Mouse (Mus musculus) heart, embryonic 14.5 days (tissue): ENCODE data around the gene Vmn1r160. TPM values are rescaled to one million over a fixed set of nuclear protein-coding genes. Genes with fewer than 3 reads are reported as not detected.
"Not testable (repeated sequence)": the region's sequence is repeated elsewhere in the genome, so short reads cannot be mapped to it uniquely, and the experiment has no call there.

Experiments used
- ATAC-seq: fragments of 200-750 bp; cut with Nextera tagmentation; 2 replicates; pipeline ENCODE4 v1.8.0; 2017; ENCODE audit warnings: low read depth, moderate TSS enrichment; ENCODE audit not compliant: insufficient number of reproducible peaks, insufficient read depth, low FRiP score
- H3K27ac ChIP-seq, 2 experiments: fragments of 200-500 bp in 1 of 2; fragments of 300-500 bp in 1 of 2; sonication (generic) in 1 of 2; replicated peaks in 1 of 2; 2 replicates each; pipeline ENCODE4 v1.5.1; 2012 to 2014; ENCODE audit warnings: low read depth in 2 of 2, low read length in 2 of 2, control low read depth in 1 of 2, mild to moderate bottlenecking in 1 of 2, mixed read lengths in 1 of 2; ENCODE audit not compliant: control insufficient read depth in 1 of 2, insufficient read depth in 1 of 2
- H3K27me3 ChIP-seq: fragments of 300-500 bp; sonication (generic); 2 replicates; pipeline ENCODE4 v1.6.1; 2014; ENCODE audit warnings: mild to moderate bottlenecking, low read length, control low read depth; ENCODE audit not compliant: control insufficient read depth, insufficient read depth
- H3K36me3 ChIP-seq: fragments of 300-500 bp; sonication (generic); 2 replicates; pipeline ENCODE4 v1.6.1; 2014; ENCODE audit warnings: mild to moderate bottlenecking, control low read depth, low read length, mixed read lengths; ENCODE audit not compliant: control insufficient read depth, insufficient read depth
- H3K4me1 ChIP-seq, 2 experiments: fragments of 200-500 bp in 1 of 2; fragments of 300-500 bp in 1 of 2; sonication (generic) in 1 of 2; 2 replicates each; pipeline ENCODE4 v1.6.1; 2012 to 2014; ENCODE audit warnings: low read length in 2 of 2, control low read depth in 1 of 2, mixed read lengths in 1 of 2; ENCODE audit not compliant: control insufficient read depth in 2 of 2, insufficient read depth in 2 of 2
- H3K4me2 ChIP-seq: fragments of 300-500 bp; sonication (generic); 2 replicates; pipeline ENCODE4 v1.6.1; 2014; ENCODE audit warnings: mild to moderate bottlenecking, low read length
- H3K4me3 ChIP-seq, 2 experiments: fragments of 200-500 bp in 1 of 2; fragments of 300-500 bp in 1 of 2; sonication (generic) in 1 of 2; 2 replicates each; pipeline ENCODE4 v1.5.1; 2012 to 2014; ENCODE audit warnings: low read length in 2 of 2, mild to moderate bottlenecking in 2 of 2, control low read depth in 1 of 2, low read depth in 1 of 2, moderate library complexity in 1 of 2; ENCODE audit not compliant: control insufficient read depth in 1 of 2, insufficient read depth in 1 of 2
- H3K9ac ChIP-seq: fragments of 300-500 bp; sonication (generic); 2 replicates; pipeline ENCODE4 v1.6.1; 2014; ENCODE audit warnings: mild to moderate bottlenecking, low read length
- H3K9me3 ChIP-seq: fragments of 300-500 bp; sonication (generic); 2 replicates; pipeline ENCODE4 v1.6.1; 2016; ENCODE audit warnings: low read length, control low read depth; ENCODE audit not compliant: control insufficient read depth
- WGBS: fragments of 180-500 bp; shearing (Covaris S2); extraction: QIAGEN DNeasy Blood & Tissue Kit; methylation state at CpG from one replicate; pipeline ENCODE4 v1.1.7; 2014; 5-methylcytosine and 5-hydroxymethylcytosine counted together
- polyA plus RNA-seq: library from polyadenylated mRNA; unstranded; fragments of >200 nt; fragmentation: Nextera tagmentation; extraction: Ambion mirVana; gene quantifications from 2 replicates; pipeline ENCODE4 v1.2.1, GENCODE M21; 2014

Gene Vmn1r160
- polyA plus RNA-seq, result not detected in 2 replicates

DNA sequence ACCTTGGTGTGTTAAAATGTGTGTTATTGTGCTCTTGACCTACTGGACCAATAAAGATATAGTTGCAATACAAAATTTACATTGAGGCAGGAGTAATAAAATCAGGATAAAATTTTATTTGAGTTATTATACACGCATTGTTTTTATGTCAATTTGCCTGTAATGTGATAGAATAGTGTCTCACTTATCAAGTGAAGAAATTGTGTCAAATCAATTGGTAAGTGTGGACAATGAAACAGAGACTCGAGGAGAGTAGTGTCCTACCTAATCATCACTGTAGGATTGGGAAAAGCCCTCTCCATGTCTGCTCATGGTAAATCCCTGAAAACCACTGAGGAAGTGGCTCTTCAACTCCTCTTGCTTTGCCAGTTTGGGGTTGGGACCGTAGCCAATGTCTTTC lies at the start of gene Vmn1r160:
Vmn1r160 (plus strand) TSS at position 301 of the 400 bp plus-strand sequence.
- H3K4me3 ChIP-seq, H3K36me3 ChIP-seq, H3K27ac ChIP-seq, H3K4me1 ChIP-seq, H3K9ac ChIP-seq, H3K27me3 ChIP-seq, H3K4me2 ChIP-seq, ATAC-seq, H3K9me3 ChIP-seq: not testable (repeated sequence)
- WGBS, result 25% methylated on average over 1 of the region's 3 CpGs

DNA sequence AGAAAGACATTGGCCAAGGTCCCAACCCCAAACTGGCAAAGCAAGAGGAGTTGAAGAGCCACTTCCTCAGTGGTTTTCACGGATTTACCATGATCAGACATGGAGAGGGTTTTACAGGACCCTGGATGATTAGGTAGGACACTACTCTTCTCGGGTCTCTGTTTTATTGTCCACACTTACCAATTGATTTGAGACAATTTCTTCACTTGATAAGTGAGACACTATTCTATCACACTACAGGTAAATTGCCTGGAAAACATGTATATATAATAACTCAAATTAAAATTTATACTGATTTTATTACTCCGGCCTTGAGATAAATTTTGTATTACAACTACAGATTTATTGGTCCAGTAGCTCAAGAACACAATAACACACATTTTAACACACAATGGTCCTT lies 27.5 kb upstream of the Vmn1r160 start, which contains the start of gene Vmn1r159:
Vmn1r159 (minus strand) TSS at position 101 of the 400 bp plus-strand sequence.
- not testable (repeated sequence) for ATAC-seq, H3K4me3 ChIP-seq, H3K4me1 ChIP-seq, H3K27ac ChIP-seq, H3K27me3 ChIP-seq, H3K4me2 ChIP-seq, H3K36me3 ChIP-seq, H3K9ac ChIP-seq, H3K9me3 ChIP-seq
- 50% methylated on average over 2 of the region's 3 CpGs for WGBS

Other genes starting within 250 kb of the Vmn1r160 start
- gene Vmn1r155, start 213.2 kb upstream of the Vmn1r160 start, polyA plus RNA-seq, result not detected in 2 replicates
- not detected in 2 replicates for gene Gm8693, start 178.9 kb upstream of the Vmn1r160 start, polyA plus RNA-seq
- gene Gm4567, start 151.5 kb upstream of the Vmn1r160 start, polyA plus RNA-seq, result not detected in 2 replicates
- gene Vmn1r157, start 109.5 kb upstream of the Vmn1r160 start, polyA plus RNA-seq, result not detected in 2 replicates
- gene Vmn1r158, start 80.4 kb upstream of the Vmn1r160 start, polyA plus RNA-seq, result not detected in 2 replicates
- not detected in 2 replicates for gene Vmn1r159, start 27.6 kb upstream of the Vmn1r160 start, polyA plus RNA-seq
- not detected in 2 replicates for gene Gm4214, start 113.4 kb downstream of the Vmn1r160 start, polyA plus RNA-seq
- gene Gm4216, start 148.7 kb downstream of the Vmn1r160 start, polyA plus RNA-seq, result not detected in 2 replicates
- not detected in 2 replicates for gene Vmn1r163, start 184.3 kb downstream of the Vmn1r160 start, polyA plus RNA-seq
- not detected in 2 replicates for gene Gm8720, start 196.2 kb downstream of the Vmn1r160 start, polyA plus RNA-seq